Mouse (Mus musculus) liver, postnatal 0 days (tissue): ENCODE measurements around the gene Upk2.

ENCODE experiments used
- CTCF ChIP-seq: sonication (generic); IDR thresholded peaks from 2 replicates; pipeline ENCODE4 v1.5.1; 2016; ENCODE audit warnings: antibody characterized with exemption, low read depth
- EP300 ChIP-seq: IDR thresholded peaks from 2 replicates; pipeline ENCODE4 v1.6.1; 2016; ENCODE audit warnings: antibody characterized with exemption, low read depth, mild to moderate bottlenecking

GRCm38 (mm10) chr9:44477339-44478228, 22.8 kb upstream of the Upk2 start:
- no peak for TF ChIP-seq EP300
- TF ChIP-seq CTCF, result peak; percentile 89
